Mouse (Mus musculus) liver, embryonic 14.5 days (tissue): ENCODE data around the gene Plcd3.

Source experiments
- CTCF ChIP-seq: IDR thresholded peaks from 2 replicates; pipeline ENCODE4 v1.5.1; 2016; ENCODE audit warnings: antibody characterized with exemption, low read depth, control low read depth
- EP300 ChIP-seq: IDR thresholded peaks from 2 replicates; pipeline ENCODE4 v1.6.1; 2016; ENCODE audit warnings: antibody characterized with exemption, low read depth

- TF ChIP-seq CTCF (0 out of 2 replicates have a peak, but pooled peaks have one; percentile 6), EP300 (peak; percentile 68; the same call in 1 of the 2 replicates)
These were observed 73.1 kb downstream of the Plcd3 start, which contains the start of the genes Nmt1 and Dcakd for GRCm38 (mm10) chr11:103028176-103028891.
